Mouse (Mus musculus): Measurements from ENCODE around the gene Repin1.

GRCm38 (mm10) chr6:48555104-48555890 is 38.4 kb upstream of the Repin1 start:
- TF ChIP-seq CTCF (IDR thresholded peaks at IDR 0.05) (no peak), POLR2A (IDR thresholded peaks at IDR 0.05; ENCODE audit: insufficient read depth, low read depth, low read length) (peak; percentile 27), EP300 (IDR thresholded peaks at IDR 0.05; ENCODE audit: insufficient read depth, low read depth, low read length) (no peak)
